Comparison of ENCODE assay signal across 18 mouse cellular contexts in genomic region chr1:55666798-55667197, GRCm38 (mm10).
A peak's percentile ranks its signal among the peaks of the same experiment; 100 is the strongest.
DNase-seq lines count a peak whose midpoint lies in the region; ATAC-seq and TF ChIP-seq lines count a peak whose summit lies in the region.
"Had no signal": no experiment of that assay in that cellular context is flagged by ENCODE, and none has a peak within 500 bp of the region (broad histone marks: within the 10 kb centered on the region; RNA-seq: fewer than 3 reads in every experiment).

No protein-coding gene starts in this region.

- H3K4me2 ChIP-seq in hindbrain, embryonic 12.5 days (replicated peaks), result no peak overlapping the region
- H3K4me2 ChIP-seq in neural tube, embryonic 13.5 days, result no peak overlapping the region
- no peak overlapping the region for H3K4me2 ChIP-seq in intestine, embryonic 15.5 days (replicated peaks)
- H3K4me2 ChIP-seq: embryonic facial prominence, embryonic 12.5 days had no signal

- no peak for DNase-seq in gastrocnemius, adult 2 months
- no peak for DNase-seq in gastrocnemius, postnatal 36 days
- peak; percentile 21 to 29 for DNase-seq in right cerebral cortex, adult 2 months (ENCODE audit: low spot score in 2 of 2)
- DNase-seq in right cerebral cortex, postnatal 10 days (ENCODE audit: low spot score in 2 of 2), result no peak
- no peak for DNase-seq in urinary bladder, postnatal 10 days (ENCODE audit: low spot score)
- DNase-seq: adrenal gland, adult 2 months; B cell, adult 2 months; cerebellum, adult 9-11 months; heart, adult 2 months; heart, postnatal 14 days; kidney, adult 11 months; kidney, postnatal 25 days; lung, adult 18-20 months; lung, postnatal 4 days had no signal

- peak overlapping the region; percentile 31; the same call in 1 of the 2 replicates for H3K27ac ChIP-seq in gastrocnemius, adult 2 months
- H3K27ac ChIP-seq in hindbrain, embryonic 12.5 days, result peak overlapping the region; percentile 81
- H3K27ac ChIP-seq in neural tube, embryonic 13.5 days (replicated peaks), result peak overlapping the region; percentile 83; the same call in 1 of the 2 replicates
- H3K27ac ChIP-seq in intestine, embryonic 15.5 days, result no peak overlapping the region
- H3K27ac ChIP-seq: embryonic facial prominence, embryonic 12.5 days; heart, adult 2 months had no signal

- peaks cover 20% of the 10 kb centered on the region for H3K4me1 ChIP-seq in hindbrain, embryonic 12.5 days
- peaks cover 37% of the 10 kb centered on the region for H3K4me1 ChIP-seq in neural tube, embryonic 13.5 days (replicated peaks)
- no peaks in the 10 kb centered on the region for H3K4me1 ChIP-seq in intestine, embryonic 15.5 days (replicated peaks)
- H3K4me1 ChIP-seq: embryonic facial prominence, embryonic 12.5 days had no signal

- no peaks in the 10 kb centered on the region for H3K36me3 ChIP-seq in hindbrain, embryonic 12.5 days
- no peaks in the 10 kb centered on the region for H3K36me3 ChIP-seq in neural tube, embryonic 13.5 days
- no peaks in the 10 kb centered on the region for H3K36me3 ChIP-seq in intestine, embryonic 15.5 days
- H3K36me3 ChIP-seq: embryonic facial prominence, embryonic 12.5 days had no signal

- TF ChIP-seq CTCF in gastrocnemius, adult 2 months (IDR thresholded peaks at IDR 0.05), result no peak

- no peak overlapping the region for H3K9ac ChIP-seq in hindbrain, embryonic 12.5 days
- no peak overlapping the region for H3K9ac ChIP-seq in neural tube, embryonic 13.5 days
- no peak overlapping the region for H3K9ac ChIP-seq in intestine, embryonic 15.5 days
- H3K9ac ChIP-seq: embryonic facial prominence, embryonic 12.5 days had no signal

- 50% methylated on average over 5 of the region's 5 CpGs for WGBS in hindbrain, embryonic 12.5 days
- WGBS in neural tube, embryonic 13.5 days, result 45% methylated on average over 5 of the region's 5 CpGs
- 67% methylated on average over 5 of the region's 5 CpGs for WGBS in intestine, embryonic 15.5 days

- H3K9me3 ChIP-seq in hindbrain, embryonic 12.5 days (replicated peaks), result no peaks in the 10 kb centered on the region
- no peaks in the 10 kb centered on the region for H3K9me3 ChIP-seq in neural tube, embryonic 13.5 days
- H3K9me3 ChIP-seq in intestine, embryonic 15.5 days, result no peaks in the 10 kb centered on the region
- H3K9me3 ChIP-seq: embryonic facial prominence, embryonic 12.5 days had no signal

- H3K4me3 ChIP-seq in gastrocnemius, adult 2 months, result no peak overlapping the region
- no peak overlapping the region for H3K4me3 ChIP-seq in hindbrain, embryonic 12.5 days
- no peak overlapping the region for H3K4me3 ChIP-seq in neural tube, embryonic 13.5 days
- no peak overlapping the region for H3K4me3 ChIP-seq in intestine, embryonic 15.5 days (replicated peaks)
- H3K4me3 ChIP-seq: embryonic facial prominence, embryonic 12.5 days; heart, adult 2 months had no signal

- H3K27me3 ChIP-seq in hindbrain, embryonic 12.5 days, result no peaks in the 10 kb centered on the region
- H3K27me3 ChIP-seq in neural tube, embryonic 13.5 days, result no peaks in the 10 kb centered on the region
- H3K27me3 ChIP-seq in intestine, embryonic 15.5 days (replicated peaks), result no peaks in the 10 kb centered on the region
- H3K27me3 ChIP-seq: embryonic facial prominence, embryonic 12.5 days had no signal

- no peak for ATAC-seq in hindbrain, embryonic 12.5 days (ENCODE audit: low FRiP score)
- peak; percentile 21; the same call in 1 of the 2 replicates for ATAC-seq in neural tube, embryonic 13.5 days (ENCODE audit: low read depth)
- no peak for ATAC-seq in intestine, embryonic 15.5 days

- intact Hi-C loops in gastrocnemius, adult 2 months (cut with DNase I), result no loop called here
- intact Hi-C loops in gastrocnemius, postnatal 36 days (cut with DNase I), result no loop called here

Comparison
In these comparisons a context has a peak if more than half of its experiments do, and no peak if none do; other contexts are left out.
1. DNase-seq: peak in right cerebral cortex, adult 2 months (2 of 2); none in gastrocnemius, adult 2 months (single experiment), gastrocnemius, postnatal 36 days (0 of 2), right cerebral cortex, postnatal 10 days (0 of 2) and urinary bladder, postnatal 10 days (single experiment).